ENCODE assay signal across 21 mouse cellular contexts in the genomic region with DNA sequence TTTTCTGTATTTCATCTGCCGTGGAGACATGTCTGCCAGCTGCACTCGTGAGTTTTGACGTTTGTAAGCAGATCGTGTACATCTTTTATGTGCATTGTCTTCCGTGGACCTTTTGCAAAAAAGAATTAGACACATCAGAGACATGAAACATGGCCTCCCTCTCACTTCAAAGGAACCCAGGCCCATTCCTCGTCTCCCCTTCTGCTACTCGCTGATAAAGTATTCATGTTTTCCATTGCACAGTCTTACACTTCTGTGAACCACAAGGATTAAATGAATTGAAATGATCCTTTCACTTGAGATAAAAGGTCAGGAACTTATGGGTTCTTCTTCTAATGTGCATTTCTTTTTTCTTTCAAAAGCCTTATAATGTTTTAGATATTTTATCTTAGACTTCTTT.
"Had no signal": no experiment of that assay in that cellular context is flagged by ENCODE, and none has a peak within 500 bp of the region (broad histone marks: within the 10 kb centered on the region; RNA-seq: fewer than 3 reads in every experiment).

No protein-coding gene starts in this region.

- H3K4me1 ChIP-seq: liver, embryonic 13.5 days; liver, embryonic 15.5 days; lung, embryonic 15.5 days; megakaryocyte, embryonic 14.5 days; midbrain, embryonic 12.5 days; neural tube, embryonic 13.5 days; neural tube, embryonic 15.5 days had no signal

- H3K9me3 ChIP-seq: liver, embryonic 13.5 days; liver, embryonic 15.5 days; lung, embryonic 15.5 days; midbrain, embryonic 12.5 days; neural tube, embryonic 13.5 days; neural tube, embryonic 15.5 days had no signal

- H3K4me3 ChIP-seq: liver, embryonic 13.5 days; liver, embryonic 15.5 days; lung, embryonic 15.5 days; megakaryocyte, embryonic 14.5 days; midbrain, embryonic 12.5 days; neural tube, embryonic 13.5 days; neural tube, embryonic 15.5 days had no signal

- H3K36me3 ChIP-seq: liver, embryonic 13.5 days; liver, embryonic 15.5 days; lung, embryonic 15.5 days; midbrain, embryonic 12.5 days had no signal

- H3K9ac ChIP-seq: liver, embryonic 13.5 days; liver, embryonic 15.5 days; liver, postnatal 0 days; lung, embryonic 15.5 days; midbrain, embryonic 12.5 days; neural tube, embryonic 13.5 days; neural tube, embryonic 15.5 days had no signal

- DNase-seq: liver, embryonic 13.5 days; liver, postnatal 0 days; lung, adult 2 months; lung, postnatal 14 days; lung, postnatal 36 days; retina, postnatal 1 day; right cerebral cortex, adult 18-20 months; right cerebral cortex, postnatal 25 days; right cerebral cortex, postnatal 4 days; spleen, adult 18-20 months; thymus, adult 18-20 months; thymus, postnatal 14 days; thymus, postnatal 36 days had no signal

- H3K27ac ChIP-seq: liver, embryonic 13.5 days; liver, embryonic 15.5 days; lung, embryonic 15.5 days; macrophage; midbrain, embryonic 12.5 days; neural tube, embryonic 13.5 days; neural tube, embryonic 15.5 days had no signal

- ATAC-seq: liver, postnatal 0 days; lung, postnatal 0 days had no signal

- H3K4me2 ChIP-seq: liver, embryonic 13.5 days; liver, embryonic 15.5 days; lung, embryonic 15.5 days; midbrain, embryonic 12.5 days; neural tube, embryonic 13.5 days; neural tube, embryonic 15.5 days had no signal

- H3K27me3 ChIP-seq: liver, embryonic 13.5 days; liver, embryonic 15.5 days; lung, embryonic 15.5 days; megakaryocyte, embryonic 14.5 days; midbrain, embryonic 12.5 days; neural tube, embryonic 13.5 days; neural tube, embryonic 15.5 days had no signal
